Mouse (Mus musculus) hindbrain, embryonic 11.5 days (tissue): ENCODE data around the gene Nudt8. TPM values are rescaled to one million over a fixed set of nuclear protein-coding genes. Genes with fewer than 3 reads are reported as not detected.

ENCODE experiments used
- ATAC-seq: fragments of 200-750 bp; cut with Nextera tagmentation; 2 replicates; pipeline ENCODE4 v1.8.0; 2017; ENCODE audit warnings: mild to moderate bottlenecking, moderate TSS enrichment, moderate library complexity; ENCODE audit not compliant: low FRiP score
- DNase-seq: peaks from one replicate; pipeline ENCODE4 v3.0.0-alpha.2; 2015; ENCODE audit warnings: low spot score
- H3K27ac ChIP-seq: fragments of 300-500 bp; sonication (generic); 2 replicates; pipeline ENCODE4 v1.5.1; 2014; ENCODE audit warnings: mild to moderate bottlenecking, low read depth, low read length
- H3K27me3 ChIP-seq: fragments of 300-500 bp; sonication (generic); 2 replicates; pipeline ENCODE4 v1.6.1; 2014; ENCODE audit warnings: mild to moderate bottlenecking, low read length, moderate library complexity, mixed read lengths; ENCODE audit not compliant: control insufficient read depth, insufficient read depth
- H3K36me3 ChIP-seq: fragments of 300-500 bp; sonication (generic); 2 replicates; pipeline ENCODE4 v1.6.1; 2014; ENCODE audit warnings: mild to moderate bottlenecking, low read length, moderate library complexity, mixed read lengths; ENCODE audit not compliant: control insufficient read depth, insufficient read depth
- H3K4me1 ChIP-seq: fragments of 300-500 bp; sonication (generic); replicated peaks from 2 replicates; pipeline ENCODE4 v1.6.1; 2014; ENCODE audit warnings: low read length, mixed read lengths; ENCODE audit not compliant: control insufficient read depth, insufficient read depth
- H3K4me2 ChIP-seq: fragments of 300-500 bp; sonication (generic); replicated peaks from 2 replicates; pipeline ENCODE4 v1.6.1; 2014; ENCODE audit warnings: mild to moderate bottlenecking, low read depth, low read length
- H3K4me3 ChIP-seq: fragments of 300-500 bp; sonication (generic); 2 replicates; pipeline ENCODE4 v1.5.1; 2014; ENCODE audit warnings: low read depth, low read length
- H3K9ac ChIP-seq: fragments of 300-500 bp; sonication (generic); 2 replicates; pipeline ENCODE4 v1.6.1; 2014; ENCODE audit warnings: low read depth, low read length
- H3K9me3 ChIP-seq: fragments of 300-500 bp; sonication (generic); 2 replicates; pipeline ENCODE4 v1.6.1; 2016; ENCODE audit warnings: low read length; ENCODE audit not compliant: control insufficient read depth
- WGBS: fragments of 180-500 bp; shearing (Covaris S2); extraction: QIAGEN DNeasy Blood & Tissue Kit; methylation state at CpG from one replicate; pipeline ENCODE4 v1.1.7; 2014; 5-methylcytosine and 5-hydroxymethylcytosine counted together
- polyA plus RNA-seq: library from polyadenylated mRNA; unstranded; fragments of >200 nt; fragmentation: Nextera tagmentation; extraction: Ambion mirVana; gene quantifications from 2 replicates; pipeline ENCODE4 v1.2.1, GENCODE M21; 2014

Nudt8 gene
- polyA plus RNA-seq, 1 experiment from 2014 or later, result 19.5 TPM

DNA sequence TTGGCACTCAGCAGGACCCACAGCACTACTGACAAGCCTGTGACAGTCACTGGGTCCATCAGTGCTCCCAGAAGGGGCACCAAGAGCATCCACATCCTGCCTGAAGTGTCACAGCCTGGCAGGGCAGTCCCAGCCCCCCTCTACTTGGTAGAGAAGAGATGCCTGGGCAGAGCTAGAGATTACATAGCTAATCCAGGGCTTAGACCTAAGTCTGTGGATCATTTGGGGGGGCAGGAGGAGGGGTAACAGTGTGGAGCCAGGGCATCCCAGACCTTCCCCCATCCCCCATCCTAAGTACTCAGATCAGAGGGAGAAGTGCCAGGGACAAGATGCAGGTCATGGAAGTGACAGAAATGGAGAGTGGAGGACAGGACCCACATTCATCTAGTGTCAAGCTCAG lies 14.4 kb downstream of the Nudt8 start:
- no peak for ATAC-seq
- no peak overlapping the region for H3K9ac ChIP-seq
- H3K36me3 ChIP-seq, result no peaks in the 10 kb centered on the region; the same call in 1 of the 2 replicates
- H3K4me3 ChIP-seq, result no peak overlapping the region
- no peak overlapping the region for H3K27ac ChIP-seq
- no peak for DNase-seq
- H3K4me1 ChIP-seq, result peaks cover 3% of the 10 kb centered on the region; the same call in 1 of the 2 replicates
- H3K27me3 ChIP-seq, result no peaks in the 10 kb centered on the region
- no peaks in the 10 kb centered on the region for H3K9me3 ChIP-seq
- H3K4me2 ChIP-seq, result no peak overlapping the region

DNA sequence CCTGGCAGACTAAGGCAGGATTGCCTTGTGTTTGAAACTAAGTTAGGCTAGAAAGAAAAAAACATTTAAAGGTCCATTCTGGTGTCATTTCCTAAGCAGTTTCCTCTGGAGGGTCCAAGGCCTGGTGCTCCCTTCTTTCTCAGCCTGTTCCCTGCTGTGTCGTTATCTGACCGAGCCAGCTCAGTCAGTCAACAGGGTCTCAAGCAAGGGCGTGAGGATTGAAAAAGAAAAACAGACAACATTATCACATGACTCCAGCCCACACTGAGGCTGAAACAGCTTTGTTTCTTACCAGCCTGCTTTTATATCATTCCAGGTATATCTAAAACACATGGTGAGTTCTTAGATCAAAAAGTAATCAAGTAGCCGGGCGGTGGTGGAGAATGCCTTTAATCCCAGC lies 15.3 kb downstream of the Nudt8 start:
- Histone ChIP-seq H3K9me3 (no peaks in the 10 kb centered on the region), H3K4me3 (no peak overlapping the region), H3K27me3 (no peaks in the 10 kb centered on the region), H3K4me2 (no peak overlapping the region), H3K36me3 (no peaks in the 10 kb centered on the region), H3K9ac (no peak overlapping the region), H3K4me1 (peaks cover 3% of the 10 kb centered on the region; the same call in 1 of the 2 replicates), H3K27ac (no peak overlapping the region)
- ATAC-seq, result no peak
- WGBS, result 57% methylated on average over 5 of the region's 5 CpGs
- no peak for DNase-seq

DNA sequence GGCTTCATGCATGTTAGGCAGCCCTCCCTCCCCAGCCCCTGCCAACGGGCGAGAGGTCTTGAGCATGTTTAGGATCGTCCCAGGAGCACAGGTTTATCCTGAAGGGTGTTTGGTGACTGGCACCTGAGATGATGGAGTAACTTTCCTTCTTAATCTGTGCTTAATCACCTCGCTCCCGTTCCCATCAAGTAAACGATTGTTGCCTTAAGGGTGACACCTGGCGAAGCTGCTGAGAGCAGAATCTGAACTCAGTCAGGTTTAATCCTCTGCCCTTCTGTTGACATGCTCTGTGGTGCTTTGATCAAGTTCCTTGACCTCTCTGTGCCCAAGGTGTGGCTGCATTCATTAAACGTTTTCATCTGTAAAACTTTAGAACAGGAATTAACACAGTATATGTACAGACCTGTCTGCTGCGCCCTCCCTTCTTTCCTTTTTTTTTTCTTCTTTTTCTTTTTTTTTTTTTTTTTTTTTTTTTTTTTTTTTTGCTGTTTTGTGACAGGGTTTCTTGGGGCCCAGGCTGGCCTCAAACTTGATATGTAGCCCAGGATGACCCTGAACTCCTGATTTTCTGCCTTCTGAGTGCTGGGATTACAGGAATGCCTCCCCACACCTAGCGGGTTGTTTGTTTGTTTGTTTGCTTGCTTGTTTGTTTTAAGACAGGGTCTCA lies 17.7 kb downstream of the Nudt8 start:
- no peak overlapping the region for H3K9ac ChIP-seq
- no peak overlapping the region for H3K4me2 ChIP-seq
- H3K36me3 ChIP-seq, result no peaks in the 10 kb centered on the region
- H3K9me3 ChIP-seq, result no peaks in the 10 kb centered on the region
- H3K4me1 ChIP-seq, result no peaks in the 10 kb centered on the region
- H3K4me3 ChIP-seq, result no peak overlapping the region
- 70% methylated on average over 10 of the region's 10 CpGs for WGBS
- H3K27me3 ChIP-seq, result no peaks in the 10 kb centered on the region
- DNase-seq (no peak), ATAC-seq (no peak)
- H3K27ac ChIP-seq, result no peak overlapping the region

DNA sequence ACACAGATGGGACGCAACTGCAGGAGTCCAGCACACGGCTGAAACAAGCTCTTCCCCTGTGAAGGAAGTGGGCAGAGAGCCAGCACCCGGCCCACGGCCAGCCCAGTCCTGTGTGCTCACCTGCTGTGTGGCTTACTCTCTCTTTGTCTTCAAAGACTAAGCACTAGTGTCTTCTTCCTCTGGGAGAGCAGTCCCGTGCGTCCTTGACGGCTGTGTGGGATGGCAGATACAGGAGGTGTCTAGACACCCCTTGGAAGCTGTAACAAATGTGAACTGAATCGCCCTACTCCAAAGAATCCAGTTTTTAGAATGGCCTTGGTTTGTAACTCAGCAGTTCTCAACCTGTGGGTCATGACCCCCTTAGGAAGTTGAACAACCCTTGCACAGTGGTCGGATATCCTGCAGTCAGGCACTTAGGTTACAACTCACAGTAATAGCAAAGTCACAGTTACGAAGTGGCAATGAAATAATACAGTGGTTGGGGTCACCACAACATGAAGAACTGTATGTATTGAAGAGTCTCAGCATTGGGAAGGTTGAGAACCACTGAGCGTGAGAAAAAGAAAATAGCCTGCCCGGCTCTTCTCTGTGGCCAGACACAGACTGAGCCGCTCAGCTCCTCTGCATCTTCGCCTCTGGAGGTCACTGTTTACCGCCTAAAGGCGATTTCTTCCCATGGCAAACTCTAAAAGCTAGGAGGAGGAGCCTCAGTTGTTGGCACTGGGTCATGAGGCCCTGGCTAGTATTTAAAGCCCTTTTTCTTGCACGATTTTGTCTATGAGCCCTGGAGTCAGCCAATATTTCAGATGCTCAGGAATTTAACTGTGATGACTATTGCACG lies 18.6 kb downstream of the Nudt8 start:
- H3K27me3 ChIP-seq, result no peaks in the 10 kb centered on the region
- peak; percentile 35; the same call in 1 of the 2 replicates for ATAC-seq

DNA sequence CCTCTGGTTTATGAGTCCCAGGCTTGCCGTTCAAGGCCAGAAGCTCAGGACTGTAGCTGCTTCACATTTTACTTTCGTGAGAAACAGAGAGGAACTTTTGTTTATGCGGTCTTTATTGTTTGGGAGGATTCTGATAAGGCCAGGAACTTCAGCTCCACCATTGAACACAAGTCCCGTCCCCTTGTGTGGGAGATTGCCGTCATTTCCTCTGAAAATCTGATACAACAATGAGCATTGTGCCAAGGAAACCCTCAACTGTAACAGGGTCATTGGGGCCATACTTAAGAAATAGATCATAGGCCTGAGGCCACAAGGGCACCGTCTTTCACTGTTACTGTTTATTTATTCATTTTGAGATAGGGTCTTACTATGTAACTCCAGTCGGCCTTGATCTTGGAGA lies 22.8 kb downstream of the Nudt8 start:
- Histone ChIP-seq H3K9ac (no peak overlapping the region), H3K4me3 (no peak overlapping the region), H3K36me3 (no peaks in the 10 kb centered on the region), H3K27me3 (no peaks in the 10 kb centered on the region), H3K4me1 (no peaks in the 10 kb centered on the region), H3K27ac (no peak overlapping the region), H3K4me2 (no peak overlapping the region), H3K9me3 (no peaks in the 10 kb centered on the region)
- no peak for ATAC-seq
- WGBS, result 83% methylated on average over 7 of the region's 7 CpGs
- no peak for DNase-seq

More for the DNA sequence above, 18.6 kb downstream of the Nudt8 start:
- no peaks in the 10 kb centered on the region for H3K36me3 ChIP-seq
- H3K9me3 ChIP-seq, result no peaks in the 10 kb centered on the region
- no peak overlapping the region for H3K27ac ChIP-seq
- DNase-seq, result peak; percentile 71
- H3K9ac ChIP-seq, result no peak overlapping the region
- H3K4me1 ChIP-seq, result no peaks in the 10 kb centered on the region
- WGBS, result 37% methylated on average over 18 of the region's 18 CpGs
- no peak overlapping the region for H3K4me3 ChIP-seq
- no peak overlapping the region for H3K4me2 ChIP-seq

DNA sequence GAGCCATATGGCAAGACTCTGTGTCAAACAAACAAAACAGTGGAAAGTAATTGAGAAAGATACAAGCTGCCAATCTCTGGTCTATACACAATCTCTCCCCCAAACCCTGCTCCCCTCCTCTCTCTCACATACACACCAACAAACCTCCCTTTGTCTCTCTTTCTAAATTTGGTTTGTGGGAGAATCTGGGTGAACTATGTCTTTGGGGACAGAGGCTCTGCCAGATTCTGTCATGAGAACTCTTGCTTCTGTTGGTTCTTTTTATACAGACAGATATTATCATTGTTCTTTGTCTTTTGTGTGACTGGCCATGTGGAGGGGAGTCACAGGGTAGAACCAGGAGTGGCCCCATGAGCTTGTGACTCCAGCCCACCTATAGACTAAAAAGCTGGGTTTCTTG lies 27.2 kb downstream of the Nudt8 start:
- H3K4me1 ChIP-seq, result no peaks in the 10 kb centered on the region
- no peaks in the 10 kb centered on the region for H3K9me3 ChIP-seq
- no peaks in the 10 kb centered on the region for H3K36me3 ChIP-seq
- H3K4me2 ChIP-seq, result no peak overlapping the region
- no peak overlapping the region for H3K4me3 ChIP-seq
- ATAC-seq (no peak), DNase-seq (no peak)
- no peaks in the 10 kb centered on the region for H3K27me3 ChIP-seq
- no peak overlapping the region for H3K27ac ChIP-seq
- no peak overlapping the region for H3K9ac ChIP-seq

DNA sequence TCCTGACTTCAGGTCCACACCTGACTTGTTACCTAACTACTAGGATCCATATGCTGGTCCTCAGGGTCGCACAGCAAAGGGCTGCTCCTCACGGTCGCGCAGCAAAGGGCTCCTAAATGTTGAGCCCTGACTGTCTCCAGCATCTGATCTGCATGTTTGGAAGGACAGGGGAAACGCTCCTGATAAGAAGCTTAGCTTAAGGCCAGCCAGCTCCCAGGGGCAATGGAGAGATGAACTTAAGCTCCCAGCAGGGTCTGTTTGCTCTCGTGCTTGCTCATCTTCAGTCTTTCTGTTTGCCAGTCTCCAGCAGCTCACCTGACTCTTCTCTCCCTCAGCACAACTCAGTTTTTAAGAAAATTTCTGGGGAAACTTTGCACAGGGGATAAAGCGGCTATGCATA lies 32.3 kb downstream of the Nudt8 start:
- no peaks in the 10 kb centered on the region for H3K4me1 ChIP-seq
- H3K4me2 ChIP-seq, result no peak overlapping the region
- H3K4me3 ChIP-seq, result no peak overlapping the region
- no peaks in the 10 kb centered on the region for H3K36me3 ChIP-seq
- DNase-seq (no peak), ATAC-seq (no peak)
- no peaks in the 10 kb centered on the region for H3K27me3 ChIP-seq
- H3K9ac ChIP-seq, result no peak overlapping the region
- no peaks in the 10 kb centered on the region for H3K9me3 ChIP-seq
- no peak overlapping the region for H3K27ac ChIP-seq
- WGBS, result 50% methylated on average over 7 of the region's 7 CpGs

DNA sequence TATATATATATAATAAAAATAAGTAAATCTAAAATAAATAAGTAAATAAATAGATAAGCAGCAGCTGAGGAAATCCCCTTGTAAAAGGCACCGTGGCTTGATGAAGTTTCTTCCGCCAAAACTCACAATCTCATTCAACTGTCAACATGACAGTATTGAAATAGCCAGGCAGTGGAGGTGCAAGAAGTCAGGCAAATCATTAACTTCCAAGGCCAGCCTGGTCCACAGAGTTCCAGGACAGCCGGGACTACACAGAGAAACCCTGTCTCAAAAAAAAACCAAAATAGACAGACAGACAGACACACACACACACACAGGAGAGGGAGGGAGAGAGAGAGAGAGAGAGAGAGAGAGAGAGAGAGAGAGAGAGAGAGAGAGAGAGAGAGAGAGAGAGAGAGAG lies 32.9 kb downstream of the Nudt8 start:
- no peaks in the 10 kb centered on the region for H3K27me3 ChIP-seq
- ATAC-seq (no peak), DNase-seq (no peak)
- no peaks in the 10 kb centered on the region for H3K9me3 ChIP-seq
- WGBS, result 73% methylated on average over 3 of the region's 3 CpGs
- no peak overlapping the region for H3K4me3 ChIP-seq
- no peak overlapping the region for H3K4me2 ChIP-seq
- H3K36me3 ChIP-seq, result no peaks in the 10 kb centered on the region
- no peaks in the 10 kb centered on the region for H3K4me1 ChIP-seq
- no peak overlapping the region for H3K27ac ChIP-seq
- no peak overlapping the region for H3K9ac ChIP-seq

DNA sequence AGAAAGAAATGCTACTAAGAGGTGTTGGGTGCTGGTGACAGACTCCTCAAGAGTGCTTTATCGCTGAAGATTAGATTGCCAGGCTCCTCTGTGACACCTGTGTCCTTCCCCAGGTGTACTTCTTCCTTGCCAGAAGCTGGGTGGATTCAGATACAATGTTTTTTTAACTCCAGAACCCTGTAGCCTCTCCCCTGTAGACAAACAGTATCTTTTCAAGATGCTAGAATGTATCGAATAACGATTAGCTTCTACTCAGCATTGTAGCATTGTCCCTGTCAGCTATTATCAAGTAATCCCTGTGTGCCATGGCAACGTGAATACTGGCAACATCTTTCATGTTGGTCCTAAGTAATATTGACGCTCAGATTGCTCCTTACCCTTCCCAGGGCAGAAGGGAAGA lies 33.4 kb downstream of the Nudt8 start:
- Histone ChIP-seq H3K27me3 (no peaks in the 10 kb centered on the region), H3K27ac (no peak overlapping the region), H3K36me3 (no peaks in the 10 kb centered on the region), H3K9me3 (no peaks in the 10 kb centered on the region), H3K9ac (no peak overlapping the region), H3K4me2 (no peak overlapping the region), H3K4me1 (no peaks in the 10 kb centered on the region), H3K4me3 (no peak overlapping the region)
- DNase-seq (no peak), ATAC-seq (no peak)
- 78% methylated on average over 5 of the region's 5 CpGs for whole genome bisulfite sequencing
